Mouse (Mus musculus) thymus, adult 18-20 months (tissue): Measurements from ENCODE around the gene Snap47.
A peak's percentile ranks its signal among the peaks of the same experiment; 100 is the strongest.

ENCODE experiments used
- DNase-seq, 2 experiments: peaks; one replicate each; pipeline ENCODE4 v3.0.0; 2022; ENCODE audit warnings: mixed read lengths in 2 of 2

Snap47 gene

DNA sequence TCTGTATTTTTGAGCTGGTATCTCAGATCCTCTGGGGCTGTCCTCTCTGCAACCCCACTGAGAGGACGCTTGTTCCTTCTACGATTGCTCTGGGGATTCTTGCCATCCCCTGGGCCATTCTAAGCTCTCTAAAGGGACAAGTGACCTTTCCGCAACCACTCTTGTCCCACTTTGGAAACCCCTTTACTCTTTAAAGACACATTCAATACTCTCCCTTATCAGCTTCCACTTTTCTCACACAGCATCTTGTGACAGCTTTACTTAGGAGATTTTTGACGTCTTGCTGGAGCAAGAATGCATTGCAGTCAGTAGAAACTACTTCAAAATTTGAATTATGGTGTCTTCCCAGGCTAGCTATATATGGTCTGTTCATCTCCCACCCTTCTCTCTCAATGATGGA lies at the start of gene Snap47:
Gene Snap47, minus strand, starts transcription at position 101 of the 400 bp plus-strand sequence.
- DNase-seq = no peak

DNA sequence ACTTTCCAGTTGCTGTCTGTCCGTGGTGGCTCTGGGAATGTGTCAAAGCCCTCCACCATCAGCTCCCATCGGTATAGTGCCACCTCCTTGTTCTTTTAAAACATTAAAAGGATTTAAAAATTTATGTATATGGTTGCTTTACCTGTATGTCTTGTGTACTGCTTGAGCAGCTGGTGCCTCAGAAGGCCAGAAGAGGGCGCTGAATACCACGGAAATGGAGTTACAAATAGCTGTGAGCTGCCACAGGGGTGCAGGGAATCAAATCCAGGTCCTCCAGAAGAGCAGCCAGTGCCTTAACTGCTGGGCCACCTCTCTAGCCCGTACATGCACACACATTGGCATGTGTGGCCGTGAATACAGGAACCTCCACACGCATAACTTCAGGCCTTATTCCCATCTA lies 46.8 kb upstream of the Snap47 start:
- DNase-seq = no peak

DNA sequence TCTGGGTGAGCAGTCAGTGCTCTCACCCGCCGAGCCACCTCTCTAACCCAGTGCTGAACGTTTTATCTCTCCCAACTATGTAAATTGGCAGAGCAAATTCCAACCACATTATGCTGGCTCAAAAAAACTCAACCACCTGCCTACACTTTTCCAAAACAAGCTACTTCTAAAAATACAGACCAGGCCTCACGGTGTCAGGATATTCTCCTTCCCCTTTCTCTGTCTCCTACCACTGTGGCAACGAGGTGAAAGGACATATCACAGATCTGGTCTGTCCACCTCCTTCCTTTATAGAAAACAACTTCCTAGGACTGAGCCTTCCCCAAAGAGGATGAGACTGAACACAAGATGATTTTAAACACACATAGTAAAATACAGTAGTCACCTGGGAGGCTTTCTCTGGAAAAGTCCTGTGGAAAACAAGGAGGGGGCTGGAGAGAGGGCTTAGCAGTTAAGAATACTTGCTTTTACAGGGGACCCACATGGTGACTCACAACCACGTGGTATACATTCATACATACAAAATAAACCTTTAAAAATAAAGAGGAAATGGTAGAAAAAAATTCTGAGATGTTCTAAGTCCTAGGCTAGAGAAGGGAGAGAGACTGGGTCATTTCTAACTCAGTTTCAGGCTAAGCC lies 45.8 kb upstream of the Snap47 start:
- DNase-seq = no peak

DNA sequence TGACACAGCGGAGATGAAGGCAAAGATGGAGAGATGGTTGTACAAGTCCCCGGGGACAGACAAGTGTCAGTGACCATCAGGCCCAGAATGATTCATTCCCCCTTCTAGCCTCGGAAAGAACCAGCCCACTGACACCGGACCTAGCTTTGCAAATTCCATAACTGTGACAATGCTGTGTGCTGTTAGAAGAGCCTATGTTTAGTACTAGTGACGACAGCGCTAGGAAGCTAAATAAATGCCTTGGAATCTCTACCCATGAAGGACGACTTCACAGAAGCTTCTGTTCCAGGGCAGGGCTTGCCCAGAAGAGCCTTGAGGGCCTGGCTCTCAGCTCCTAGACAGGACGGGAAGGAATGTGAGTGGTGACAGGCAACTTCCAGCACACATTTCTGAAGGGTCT lies 35.2 kb upstream of the Snap47 start:
- no peak for DNase-seq

DNA sequence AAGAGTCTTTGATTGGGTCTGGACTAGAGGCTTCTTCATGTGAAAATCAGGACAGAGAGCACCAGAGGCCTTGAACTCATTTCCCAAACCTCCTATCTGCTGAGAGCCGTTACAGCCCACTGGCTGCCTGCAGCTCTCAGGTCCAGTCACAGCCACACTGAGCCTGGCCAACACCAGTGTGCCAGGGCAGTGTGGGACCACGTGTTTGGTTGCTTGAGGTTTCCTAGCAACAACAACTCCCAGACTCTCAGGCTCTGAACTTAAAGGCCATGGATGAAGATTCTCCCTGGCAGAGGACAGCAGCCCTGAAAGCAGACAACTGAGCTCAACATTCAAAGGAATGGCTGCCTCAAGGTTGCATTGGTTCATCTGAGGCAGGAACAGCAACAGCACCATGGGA lies 34.7 kb upstream of the Snap47 start:
- no peak for DNase-seq

DNA sequence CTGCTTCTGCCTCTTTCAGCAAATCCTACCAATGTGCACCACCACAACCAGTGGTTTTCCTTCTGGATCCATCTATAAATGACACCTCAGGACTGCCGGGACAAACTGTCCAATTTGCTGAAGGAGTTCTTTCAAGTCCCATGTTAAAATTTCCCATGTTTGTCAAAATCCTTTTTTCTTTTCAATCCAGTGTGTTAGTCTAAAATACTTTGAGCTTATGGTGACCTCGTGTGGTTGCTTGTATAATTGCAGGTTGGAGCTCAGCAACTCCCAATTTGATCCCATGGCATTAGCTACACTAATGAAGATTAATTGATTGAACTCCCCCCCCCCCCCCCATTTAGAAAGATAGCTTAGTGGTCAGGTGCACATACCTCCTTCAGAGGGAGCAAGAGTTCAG lies 32.2 kb upstream of the Snap47 start:
- no peak for DNase-seq

DNA sequence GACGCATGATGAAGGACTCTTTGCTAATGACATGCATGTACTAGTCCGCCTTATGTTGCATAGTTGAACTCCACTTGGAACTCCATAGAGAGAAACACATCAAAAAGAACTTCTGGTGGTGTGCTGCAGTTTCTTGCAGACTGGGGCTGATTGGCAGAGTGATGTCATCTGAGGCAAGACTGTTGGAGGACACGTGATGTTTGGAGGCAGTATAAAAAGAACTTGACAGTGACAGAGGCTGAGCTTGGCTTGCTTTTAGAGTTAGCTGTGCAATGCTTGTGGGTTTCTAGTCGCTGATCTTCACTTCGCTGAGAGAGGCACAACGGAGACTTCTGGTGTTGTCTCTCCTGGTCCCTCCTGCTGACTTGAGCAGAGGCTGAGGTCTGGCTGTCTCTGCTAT lies 26.3 kb upstream of the Snap47 start:
- DNase-seq = no peak

DNA sequence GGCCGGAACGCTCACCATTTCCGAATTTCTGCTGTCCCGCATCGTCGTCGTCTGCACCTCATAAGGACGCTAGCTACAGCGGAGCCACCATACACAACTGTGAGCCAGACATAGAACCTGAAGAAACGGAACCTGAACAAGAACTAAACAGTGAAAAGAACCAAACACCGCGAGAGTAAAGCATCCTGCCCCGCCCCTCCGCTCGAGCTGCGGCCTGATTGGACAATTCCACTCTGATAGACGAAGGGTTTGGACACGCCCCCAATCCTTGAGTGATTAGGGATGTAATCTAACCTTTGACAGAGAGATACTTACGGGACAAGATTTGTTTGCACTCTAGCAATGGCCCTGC lies 21.3 kb upstream of the Snap47 start, which contains the start of gene Zfp867:
Gene Zfp867, minus strand, starts transcription at position 149 of the 352 bp plus-strand sequence.
- DNase-seq = peak; percentile 66 to 76

DNA sequence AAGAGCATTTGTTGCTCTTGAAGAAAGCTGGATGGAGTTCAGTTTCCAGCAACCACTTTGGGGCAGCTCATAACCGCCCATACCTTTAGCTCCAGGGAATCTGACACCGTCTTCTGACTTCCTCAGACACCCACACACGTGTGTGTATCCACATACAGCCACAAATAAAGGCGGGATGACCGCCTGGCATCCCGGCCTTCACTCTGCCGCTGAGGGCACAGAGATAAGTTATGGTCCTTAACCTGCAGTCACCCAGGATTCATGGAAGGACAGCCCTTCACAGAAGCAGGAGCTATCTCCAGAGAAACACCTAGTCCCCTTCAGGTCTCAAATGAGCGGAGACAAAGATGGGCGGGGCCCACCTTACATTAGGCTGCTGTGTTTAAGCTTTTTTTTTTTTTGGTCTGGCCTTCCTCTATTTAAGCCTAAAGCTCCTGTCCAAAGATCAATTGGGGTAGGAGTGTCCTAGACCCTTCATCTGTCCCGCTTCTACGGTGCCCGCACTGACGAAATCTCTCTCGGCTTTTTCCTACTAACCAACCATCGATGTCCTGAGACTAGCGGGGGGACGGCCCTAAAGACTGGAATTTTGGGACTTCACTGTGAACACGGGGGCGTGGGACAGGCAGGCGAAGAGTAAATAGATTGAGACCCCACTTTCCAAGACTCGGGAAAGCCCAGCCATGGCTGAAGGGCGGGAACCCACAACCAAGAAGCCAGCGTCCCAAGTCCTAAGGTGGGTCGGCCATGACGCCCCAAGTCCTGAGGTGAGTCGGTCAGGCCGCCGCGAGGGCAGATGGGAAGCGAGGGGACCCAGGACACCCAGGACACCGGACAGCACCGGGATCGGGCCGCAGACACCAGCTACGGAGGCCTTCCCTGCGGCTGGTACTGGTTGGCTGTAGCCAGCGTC lies 20.7 kb upstream of the Snap47 start:
- no peak for DNase-seq

DNA sequence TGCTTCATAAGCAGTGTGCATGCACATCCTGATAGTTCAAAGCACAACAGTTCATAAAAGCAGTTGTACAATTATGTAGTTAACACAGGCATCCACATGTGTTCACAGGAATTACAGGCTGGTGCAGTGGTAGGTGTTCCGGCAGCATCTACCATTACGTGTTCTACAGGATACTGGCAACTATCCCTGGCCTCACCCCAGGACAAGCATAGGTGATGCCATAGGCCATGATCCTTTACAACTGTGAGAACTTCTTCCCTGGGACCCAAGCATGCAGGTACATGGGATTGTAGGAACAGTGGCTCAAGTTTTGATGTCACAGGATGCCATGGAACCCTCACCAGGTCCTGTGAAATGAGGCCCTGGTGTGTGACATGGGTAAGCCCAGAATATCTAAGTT lies 9.5 kb upstream of the Snap47 start:
- no peak for DNase-seq

DNA sequence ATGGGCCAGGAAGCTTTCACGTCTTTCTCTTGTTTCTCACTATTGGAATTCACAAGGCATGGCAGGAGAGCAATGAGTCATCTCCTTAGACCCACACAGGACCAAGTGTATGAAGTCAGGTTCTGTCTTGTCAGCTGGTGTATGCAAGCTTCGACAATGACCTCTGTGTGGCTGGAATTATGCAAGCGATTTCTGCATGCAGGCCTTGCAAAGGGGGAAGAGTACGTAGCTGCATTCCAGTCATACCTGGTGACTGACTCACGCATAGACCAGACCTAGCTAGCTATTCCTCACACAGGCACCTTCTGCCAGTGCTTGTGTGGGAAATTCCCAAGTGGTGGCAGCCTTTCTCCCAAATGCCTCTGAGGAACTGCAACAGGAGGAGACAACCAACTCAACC lies 8.0 kb upstream of the Snap47 start:
- no peak for DNase-seq

DNA sequence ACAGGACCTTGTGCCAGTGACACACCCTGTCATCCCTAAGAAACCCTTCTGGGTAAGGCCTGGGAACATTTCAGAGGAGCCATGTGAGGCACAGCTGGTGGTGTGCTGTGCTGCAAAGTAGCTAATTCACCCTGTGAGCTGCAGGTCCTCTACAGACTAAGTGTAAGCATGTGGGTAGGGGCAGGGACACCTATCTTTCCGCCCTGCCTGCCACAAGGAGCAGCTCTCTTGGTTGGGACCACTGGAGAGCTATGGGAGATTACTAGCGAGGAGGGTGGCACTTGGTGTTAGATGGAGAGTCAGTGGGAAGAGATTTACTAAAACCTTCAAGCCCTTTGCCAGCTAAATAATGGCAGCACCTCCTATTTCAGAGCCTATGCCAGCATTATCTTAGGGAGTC lies 5.9 kb upstream of the Snap47 start:
- DNase-seq = no peak

DNA sequence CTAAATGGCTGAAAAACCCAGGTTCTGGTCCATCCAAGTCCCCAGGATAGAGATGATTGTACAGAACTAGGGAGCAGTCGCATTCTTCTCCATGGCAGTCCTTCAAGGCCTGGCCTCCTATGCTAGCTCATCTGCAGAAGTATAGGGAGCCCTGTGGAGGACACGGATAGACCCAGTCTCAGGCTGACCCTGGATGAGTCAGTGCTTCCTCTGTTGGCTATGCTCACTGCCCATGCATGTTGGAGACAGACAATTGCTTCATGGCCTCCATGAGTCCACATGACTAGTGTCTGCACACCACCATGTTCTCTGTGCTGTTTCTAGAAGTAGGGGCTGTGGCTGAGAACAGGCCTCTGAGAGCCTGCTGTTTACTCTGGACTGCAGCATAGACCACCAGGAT lies 5.4 kb upstream of the Snap47 start:
- DNase-seq = no peak

DNA sequence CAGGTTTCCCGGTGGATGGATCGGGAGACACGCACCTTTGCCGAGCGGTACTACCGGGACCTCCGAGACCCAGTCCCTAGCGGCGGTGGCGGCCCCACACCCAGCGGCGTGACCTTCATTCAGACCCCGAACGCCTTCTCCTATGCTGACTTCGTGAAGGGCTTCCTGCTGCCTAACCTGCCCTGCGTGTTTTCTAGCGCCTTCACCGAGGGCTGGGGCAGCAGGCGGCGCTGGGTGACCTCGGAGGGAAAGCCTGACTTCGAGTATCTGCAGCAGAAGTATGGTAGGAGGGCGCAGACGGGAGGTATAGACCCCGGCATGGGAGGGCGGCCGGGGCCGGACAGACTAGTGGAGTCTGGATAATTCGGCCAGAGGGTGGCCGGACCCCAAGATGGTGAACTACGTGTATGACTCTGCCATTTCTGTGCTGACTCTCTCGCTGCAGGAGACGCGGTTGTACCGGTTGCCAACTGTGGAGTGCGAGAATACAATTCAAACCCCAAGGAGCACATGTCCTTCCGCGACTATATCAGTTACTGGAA lies 685 bp downstream of the Snap47 start:
- peak; percentile 50 to 60 for DNase-seq

DNA sequence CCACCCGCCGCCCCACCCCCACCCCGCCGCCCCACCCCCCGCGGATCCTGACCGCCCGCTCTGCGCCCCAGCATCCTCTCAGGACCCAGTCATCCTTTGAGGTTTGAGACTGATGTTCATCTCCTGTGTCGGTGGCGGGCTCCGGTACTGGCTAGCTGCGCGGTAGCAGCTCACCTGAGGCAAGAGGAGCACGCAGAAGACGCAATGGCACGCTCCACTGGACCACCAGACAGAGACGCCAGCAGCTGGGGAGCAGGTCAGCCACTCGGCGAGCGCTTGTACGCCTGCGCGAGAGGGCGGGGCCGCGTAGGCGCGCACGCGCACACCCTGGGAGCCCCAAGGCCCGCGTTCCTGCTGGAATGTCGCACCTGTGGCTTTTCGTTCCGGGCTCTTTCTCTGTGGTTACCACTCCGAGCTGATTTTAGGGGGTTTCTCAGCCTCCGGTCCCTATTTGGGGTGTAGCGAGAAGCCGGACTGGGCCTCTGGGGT lies 1.2 kb downstream of the Snap47 start, which contains the start of gene Jmjd4:
Gene Jmjd4, plus strand, starts transcription at position 305 of the 489 bp plus-strand sequence.
- peak; percentile 78 to 85 for DNase-seq

DNA sequence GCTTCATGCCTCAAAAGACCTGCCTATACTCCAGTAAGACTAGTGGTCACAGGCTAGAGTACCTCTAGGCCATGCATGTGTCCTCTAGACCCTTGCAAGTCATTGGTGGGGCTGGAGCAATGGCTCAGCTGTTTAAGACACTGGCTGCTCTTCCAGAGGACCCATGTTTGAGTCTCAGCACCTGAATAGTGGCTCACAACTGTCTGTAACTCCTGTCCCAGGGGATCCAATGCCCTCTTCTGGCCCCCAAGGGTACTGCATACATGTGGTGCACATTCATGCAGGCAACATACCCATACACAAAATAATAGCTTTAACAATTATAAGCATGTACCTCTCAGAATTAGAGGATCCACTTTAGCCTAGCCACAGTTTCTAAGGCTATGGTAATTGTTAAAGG lies 7.9 kb downstream of the Snap47 start:
- no peak for DNase-seq

DNA sequence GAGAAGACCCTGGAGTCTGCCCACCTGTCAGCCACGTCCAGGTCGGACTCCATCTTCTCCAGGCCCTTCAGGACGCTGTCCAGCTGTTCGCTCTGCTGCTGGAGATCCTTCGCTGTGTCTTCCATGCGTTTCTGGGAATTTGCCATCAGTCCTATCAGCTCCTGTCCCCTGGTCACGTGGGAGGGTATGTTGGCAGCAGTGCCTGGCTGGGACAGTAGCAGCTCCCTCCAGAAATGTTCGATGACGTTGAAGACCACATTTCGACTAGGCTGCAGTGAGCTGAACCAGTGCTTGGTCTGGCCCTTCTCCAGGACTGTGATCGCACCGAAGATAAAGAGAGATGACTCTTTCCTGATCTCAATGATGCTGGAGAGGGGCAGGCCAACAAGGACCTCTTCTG lies 13.0 kb downstream of the Snap47 start:
- no peak for DNase-seq

DNA sequence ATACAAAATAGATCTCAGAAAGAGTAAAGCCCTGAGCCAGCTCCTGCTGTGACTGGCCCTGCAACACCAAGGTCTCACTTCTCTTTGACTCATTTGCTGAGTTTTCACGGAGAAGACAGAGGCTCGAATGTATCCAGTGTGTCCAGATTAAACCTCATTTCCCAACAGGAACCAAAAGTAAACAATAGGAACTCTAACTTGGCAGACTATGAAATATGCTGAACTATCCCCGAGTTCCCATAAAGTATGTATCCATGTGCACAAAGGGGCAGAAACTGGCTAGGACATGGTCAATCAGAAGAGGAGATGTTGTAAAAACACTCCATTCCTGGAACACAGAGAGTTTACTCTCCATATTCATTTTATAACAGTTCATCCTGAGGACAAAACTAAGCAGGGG lies 18.7 kb downstream of the Snap47 start:
- no peak for DNase-seq

DNA sequence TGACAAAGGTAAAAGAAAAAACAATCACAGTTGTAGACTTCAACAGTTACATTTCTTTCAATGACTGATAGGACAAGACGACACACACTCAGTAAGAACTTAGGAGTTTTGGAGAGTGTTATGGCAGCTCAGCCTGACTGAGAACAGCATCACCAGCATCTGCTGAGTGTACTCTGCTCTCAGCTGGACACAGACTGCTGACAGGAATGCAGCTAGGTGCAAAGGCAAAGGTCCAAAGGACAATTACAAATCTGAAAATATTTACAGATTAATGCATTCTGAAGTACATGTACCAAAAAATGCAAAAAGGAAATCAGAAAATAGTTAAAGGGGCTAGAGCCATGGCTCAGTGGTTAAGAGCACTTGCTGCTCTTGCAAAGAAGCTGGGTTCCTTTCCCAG lies 21.0 kb downstream of the Snap47 start:
- DNase-seq = no peak

DNA sequence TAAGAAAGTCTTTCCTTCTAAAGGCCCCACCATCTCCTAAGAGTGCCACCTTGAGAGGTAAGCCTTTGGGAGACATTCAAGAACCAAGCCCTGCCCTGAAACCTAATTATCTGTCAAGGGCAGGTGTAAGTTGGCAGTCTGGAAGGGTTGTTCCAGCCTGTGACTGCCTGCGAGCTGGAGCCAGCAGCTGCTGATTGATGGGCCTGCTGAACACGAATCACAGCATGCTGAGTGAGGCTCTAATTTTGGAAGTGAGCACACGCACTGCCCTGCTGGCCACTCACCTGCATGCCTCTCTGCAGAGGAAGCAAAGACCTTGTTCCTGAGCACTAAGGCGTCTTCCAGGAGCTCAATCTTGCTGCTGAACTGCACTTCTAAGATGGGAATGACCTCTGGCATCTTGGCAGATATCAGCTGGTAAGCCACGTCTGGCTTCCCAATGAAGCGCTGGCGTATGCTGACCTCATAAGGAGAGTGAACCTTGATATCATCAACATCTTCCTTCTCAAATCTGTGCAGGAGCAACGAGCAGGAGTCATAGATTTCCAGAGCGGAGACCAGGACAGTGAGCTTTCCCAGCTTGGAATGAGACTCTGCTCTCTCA lies 22.8 kb downstream of the Snap47 start:
- DNase-seq = no peak

DNA sequence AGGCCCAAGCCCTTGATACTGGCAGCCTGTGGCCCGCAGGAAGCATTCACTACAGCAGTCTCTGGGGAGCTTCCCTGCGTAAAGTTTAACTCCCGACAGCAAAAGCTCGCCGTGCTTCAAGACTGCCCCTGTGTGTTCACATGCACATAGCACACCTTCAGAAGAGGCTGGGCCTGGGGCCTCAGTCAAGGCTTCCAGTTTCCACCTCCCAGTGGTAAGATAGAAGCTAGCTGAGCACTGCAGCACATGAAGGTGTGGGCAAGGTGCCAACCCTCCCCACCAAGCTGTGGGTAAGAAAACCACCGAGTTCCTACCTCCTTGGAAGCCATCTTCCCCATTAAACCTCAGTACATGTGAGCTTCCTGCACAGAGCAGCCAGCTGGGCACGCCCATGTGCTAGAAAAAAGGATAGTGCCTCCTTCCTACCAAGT lies 25.3 kb downstream of the Snap47 start:
- DNase-seq = peak; percentile 57 to 73

DNA sequence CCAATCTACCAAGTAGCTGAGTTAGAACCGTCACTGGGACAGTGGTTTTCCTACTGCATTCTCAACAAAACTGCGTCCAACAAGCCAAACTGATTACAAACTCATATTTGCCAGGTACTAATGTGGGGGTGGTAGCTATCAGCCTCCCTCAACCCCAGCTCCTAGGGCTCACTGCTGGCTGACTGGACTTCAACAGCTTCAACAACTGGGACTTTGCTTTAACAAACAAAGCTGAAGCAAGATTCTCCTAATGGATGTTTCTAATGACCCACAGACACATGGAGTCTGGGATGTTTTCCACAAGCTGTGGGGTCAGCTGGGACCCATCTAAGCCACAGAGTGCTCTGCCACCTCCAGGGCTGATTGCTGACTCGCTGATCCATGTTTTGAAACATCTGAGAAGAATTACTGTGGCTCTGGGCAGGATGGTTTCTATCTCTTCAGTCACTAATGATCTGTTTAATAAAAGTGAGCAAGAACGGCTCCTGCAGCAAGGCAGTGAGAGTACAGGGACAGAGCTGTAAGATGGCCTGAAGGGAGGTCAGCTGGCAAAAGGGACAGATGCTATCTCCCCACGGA lies 27.9 kb downstream of the Snap47 start:
- no peak for DNase-seq

DNA sequence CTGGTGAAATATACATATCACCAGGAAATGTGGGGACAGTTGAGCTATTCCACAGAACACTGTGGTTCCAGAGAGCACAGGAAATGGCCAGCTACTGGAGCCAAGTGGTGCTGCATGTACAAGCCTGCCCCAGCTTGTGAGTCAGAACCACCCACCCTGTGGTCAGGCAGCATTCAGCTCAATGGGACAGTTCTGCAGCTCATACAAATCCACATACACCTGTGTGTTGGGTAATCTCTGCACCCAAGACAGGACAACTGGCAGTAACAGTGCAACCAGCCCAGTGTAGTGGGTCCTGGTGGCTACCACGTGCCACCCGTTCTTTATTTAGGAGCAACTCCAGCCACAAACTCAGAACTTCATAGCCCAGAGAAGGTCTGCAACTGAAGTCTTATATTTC lies 29.0 kb downstream of the Snap47 start:
- DNase-seq = no peak
